Mouse (Mus musculus): ENCODE data around the gene Parp3. TPM values are rescaled to one million over a fixed set of nuclear protein-coding genes. Genes with fewer than 3 reads are reported as not detected.

Gene Parp3
- polyA plus RNA-seq, 1 experiment = 25.8 TPM

- Histone ChIP-seq H3K36me3 (ENCODE audit: control insufficient read depth, insufficient read depth, low read length) (peaks cover 2% of the 10 kb centered on the region), H3K4me3 (ENCODE audit: insufficient read depth, low read depth, low read length) (no peak overlapping the region)
- 91% methylated on average over 13 of the region's 13 CpGs for WGBS
These were observed 4.9 kb upstream of the Parp3 start for GRCm38 (mm10) chr9:106481676-106482075.

GRCm38 (mm10) chr9:106481075-106481474 is 4.3 kb upstream of the Parp3 start:
- H3K27ac ChIP-seq (ENCODE audit: insufficient read depth, low read depth, low read length) = no peak overlapping the region
- peaks cover 5% of the 10 kb centered on the region; the same call in 1 of the 2 replicates for H3K4me1 ChIP-seq (ENCODE audit: control insufficient read depth, insufficient read depth, low read length)
- H3K4me3 ChIP-seq (ENCODE audit: insufficient read depth, low read depth, low read length) = no peak overlapping the region
- 71% methylated on average over 15 of the region's 15 CpGs for WGBS
- H3K27me3 ChIP-seq (replicated peaks; ENCODE audit: control insufficient read depth, insufficient read depth, low read length) = no peaks in the 10 kb centered on the region
- peaks cover 2% of the 10 kb centered on the region for H3K36me3 ChIP-seq (ENCODE audit: control insufficient read depth, insufficient read depth, low read length)
- no peak for TF ChIP-seq POLR2A (IDR thresholded peaks at IDR 0.05; ENCODE audit: low read depth, low read length)
- no peak for TF ChIP-seq CTCF (conservative IDR thresholded peaks at IDR 0.05; ENCODE audit: insufficient read depth, insufficient read length, low read depth, low read length)
- no peak for DNase-seq

More at GRCm38 (mm10) chr9:106481676-106482075, 4.9 kb upstream of the Parp3 start:
- no peak for DNase-seq
- H3K4me1 ChIP-seq (ENCODE audit: control insufficient read depth, insufficient read depth, low read length) = 0 out of 2 replicates have a peak, but pooled peaks cover 5% of the 10 kb centered on the region
- H3K27me3 ChIP-seq (replicated peaks; ENCODE audit: control insufficient read depth, insufficient read depth, low read length) = no peaks in the 10 kb centered on the region
- TF ChIP-seq POLR2A (IDR thresholded peaks at IDR 0.05; ENCODE audit: low read depth, low read length) = no peak
- no peak for TF ChIP-seq CTCF (conservative IDR thresholded peaks at IDR 0.05; ENCODE audit: insufficient read depth, insufficient read length, low read depth, low read length)
- H3K27ac ChIP-seq (ENCODE audit: insufficient read depth, low read depth, low read length) = no peak overlapping the region

GRCm38 (mm10) chr9:106480541-106480940 is 3.8 kb upstream of the Parp3 start:
- TF ChIP-seq CTCF (conservative IDR thresholded peaks at IDR 0.05; ENCODE audit: insufficient read depth, insufficient read length, low read depth, low read length) = no peak
- TF ChIP-seq POLR2A (IDR thresholded peaks at IDR 0.05; ENCODE audit: low read depth, low read length) = no peak
- 91% methylated on average over 7 of the region's 7 CpGs for WGBS
- DNase-seq = no peak
- Histone ChIP-seq H3K27ac (ENCODE audit: insufficient read depth, low read depth, low read length) (no peak overlapping the region), H3K4me1 (ENCODE audit: control insufficient read depth, insufficient read depth, low read length) (peaks cover 10% of the 10 kb centered on the region), H3K36me3 (ENCODE audit: control insufficient read depth, insufficient read depth, low read length) (peaks cover 2% of the 10 kb centered on the region), H3K27me3 (replicated peaks; ENCODE audit: control insufficient read depth, insufficient read depth, low read length) (no peaks in the 10 kb centered on the region), H3K4me3 (ENCODE audit: insufficient read depth, low read depth, low read length) (no peak overlapping the region)

- no peak overlapping the region for H3K27ac ChIP-seq (ENCODE audit: insufficient read depth, low read depth, low read length)
- no peaks in the 10 kb centered on the region; the same call in 1 of the 2 replicates for H3K36me3 ChIP-seq (ENCODE audit: control insufficient read depth, insufficient read depth, low read length)
- TF ChIP-seq CTCF (conservative IDR thresholded peaks at IDR 0.05; ENCODE audit: insufficient read depth, insufficient read length, low read depth, low read length) (no peak), POLR2A (IDR thresholded peaks at IDR 0.05; ENCODE audit: low read depth, low read length) (no peak)
- H3K4me1 ChIP-seq (ENCODE audit: control insufficient read depth, insufficient read depth, low read length) = peaks cover 18% of the 10 kb centered on the region
- DNase-seq = no peak
- H3K4me3 ChIP-seq (ENCODE audit: insufficient read depth, low read depth, low read length) = peak overlapping the region; percentile 54
- no peaks in the 10 kb centered on the region for H3K27me3 ChIP-seq (replicated peaks; ENCODE audit: control insufficient read depth, insufficient read depth, low read length)
- 70% methylated on average over 9 of the region's 9 CpGs for WGBS
These were observed 1.4 kb upstream of the Parp3 start for GRCm38 (mm10) chr9:106478101-106478500.

GRCm38 (mm10) chr9:106477649-106478048 is 900 bp upstream of the Parp3 start:
- 1% methylated on average over 16 of the region's 16 CpGs for WGBS
- Histone ChIP-seq H3K27me3 (replicated peaks; ENCODE audit: control insufficient read depth, insufficient read depth, low read length) (no peaks in the 10 kb centered on the region), H3K27ac (ENCODE audit: insufficient read depth, low read depth, low read length) (no peak overlapping the region), H3K36me3 (ENCODE audit: control insufficient read depth, insufficient read depth, low read length) (no peaks in the 10 kb centered on the region), H3K4me1 (ENCODE audit: control insufficient read depth, insufficient read depth, low read length) (peaks cover 18% of the 10 kb centered on the region), H3K4me3 (ENCODE audit: insufficient read depth, low read depth, low read length) (peak overlapping the region; percentile 54)
- DNase-seq = no peak
- no peak for TF ChIP-seq CTCF (conservative IDR thresholded peaks at IDR 0.05; ENCODE audit: insufficient read depth, insufficient read length, low read depth, low read length)
- no peak for TF ChIP-seq POLR2A (IDR thresholded peaks at IDR 0.05; ENCODE audit: low read depth, low read length)

GRCm38 (mm10) chr9:106476002-106476923 is 486 bp downstream of the Parp3 start:
- peak overlapping the region; percentile 81 for H3K27ac ChIP-seq (ENCODE audit: insufficient read depth, low read depth, low read length)
- H3K4me1 ChIP-seq (ENCODE audit: control insufficient read depth, insufficient read depth, low read length) = peaks cover 18% of the 10 kb centered on the region
- no peak for TF ChIP-seq POLR2A (IDR thresholded peaks at IDR 0.05; ENCODE audit: low read depth, low read length)
- no peak for TF ChIP-seq CTCF (conservative IDR thresholded peaks at IDR 0.05; ENCODE audit: insufficient read depth, insufficient read length, low read depth, low read length)
- 6% methylated on average over 16 of the region's 16 CpGs for WGBS
- DNase-seq = peak; percentile 87
- H3K36me3 ChIP-seq (ENCODE audit: control insufficient read depth, insufficient read depth, low read length) = no peaks in the 10 kb centered on the region
- H3K27me3 ChIP-seq (replicated peaks; ENCODE audit: control insufficient read depth, insufficient read depth, low read length) = no peaks in the 10 kb centered on the region
- H3K4me3 ChIP-seq (ENCODE audit: insufficient read depth, low read depth, low read length) = peak overlapping the region; percentile 40

GRCm38 (mm10) chr9:106475663-106476001 is 1.1 kb downstream of the Parp3 start, which contains the start of gene Rrp9:
Gene Rrp9 (plus strand): TSS chr9:106475963.
- H3K27me3 ChIP-seq (replicated peaks; ENCODE audit: control insufficient read depth, insufficient read depth, low read length) = no peaks in the 10 kb centered on the region
- TF ChIP-seq CTCF (conservative IDR thresholded peaks at IDR 0.05; ENCODE audit: insufficient read depth, insufficient read length, low read depth, low read length) = no peak
- no peak for TF ChIP-seq POLR2A (IDR thresholded peaks at IDR 0.05; ENCODE audit: low read depth, low read length)
- DNase-seq = no peak
- peaks cover 18% of the 10 kb centered on the region for H3K4me1 ChIP-seq (ENCODE audit: control insufficient read depth, insufficient read depth, low read length)
- H3K36me3 ChIP-seq (ENCODE audit: control insufficient read depth, insufficient read depth, low read length) = no peaks in the 10 kb centered on the region
- peak within 1 kb of the TSS; percentile 81 for H3K27ac ChIP-seq (ENCODE audit: insufficient read depth, low read depth, low read length)
- H3K4me3 ChIP-seq (ENCODE audit: insufficient read depth, low read depth, low read length) = peak within 1 kb of the TSS; percentile 40
- WGBS = 64% methylated on average over 10 of the region's 10 CpGs

Measured in kidney, adult 2 months (tissue).